Mouse (Mus musculus) C2C12 (cell line): Measurements from ENCODE around the gene Gm20388.

Experiments
- CEBPB ChIP-seq: IDR thresholded peaks from one replicate; pipeline ENCODE4 v1.6.1; 2011; ENCODE audit warnings: low read depth, mild to moderate bottlenecking, control low read depth, moderate library complexity
- CTCF ChIP-seq: IDR thresholded peaks from one replicate; pipeline ENCODE4 v1.5.1; 2011; ENCODE audit not compliant: control insufficient read depth, insufficient read depth, insufficient read length
- FOSL1 ChIP-seq: IDR thresholded peaks from one replicate; pipeline ENCODE4 v1.8.0; 2011; ENCODE audit warnings: mild to moderate bottlenecking, low read length; ENCODE audit not compliant: poor library complexity, insufficient read depth, severe bottlenecking
- MAX ChIP-seq: IDR thresholded peaks from one replicate; pipeline ENCODE4 v1.6.1; 2011; ENCODE audit warnings: mild to moderate bottlenecking, control low read depth
- MYOD1 ChIP-seq: IDR thresholded peaks from one replicate; pipeline ENCODE4 v1.6.1; 2011; ENCODE audit warnings: low read depth; ENCODE audit not compliant: control insufficient read depth, insufficient read length
- MYOG ChIP-seq: IDR thresholded peaks from one replicate; pipeline ENCODE4 v1.6.1; 2011; ENCODE audit not compliant: control insufficient read depth, insufficient read length; ENCODE audit errors: extremely low read depth
- USF1 ChIP-seq: IDR thresholded peaks from one replicate; pipeline ENCODE4 v1.6.1; 2011; ENCODE audit warnings: low read depth, mild to moderate bottlenecking, control low read depth, moderate library complexity

DNA sequence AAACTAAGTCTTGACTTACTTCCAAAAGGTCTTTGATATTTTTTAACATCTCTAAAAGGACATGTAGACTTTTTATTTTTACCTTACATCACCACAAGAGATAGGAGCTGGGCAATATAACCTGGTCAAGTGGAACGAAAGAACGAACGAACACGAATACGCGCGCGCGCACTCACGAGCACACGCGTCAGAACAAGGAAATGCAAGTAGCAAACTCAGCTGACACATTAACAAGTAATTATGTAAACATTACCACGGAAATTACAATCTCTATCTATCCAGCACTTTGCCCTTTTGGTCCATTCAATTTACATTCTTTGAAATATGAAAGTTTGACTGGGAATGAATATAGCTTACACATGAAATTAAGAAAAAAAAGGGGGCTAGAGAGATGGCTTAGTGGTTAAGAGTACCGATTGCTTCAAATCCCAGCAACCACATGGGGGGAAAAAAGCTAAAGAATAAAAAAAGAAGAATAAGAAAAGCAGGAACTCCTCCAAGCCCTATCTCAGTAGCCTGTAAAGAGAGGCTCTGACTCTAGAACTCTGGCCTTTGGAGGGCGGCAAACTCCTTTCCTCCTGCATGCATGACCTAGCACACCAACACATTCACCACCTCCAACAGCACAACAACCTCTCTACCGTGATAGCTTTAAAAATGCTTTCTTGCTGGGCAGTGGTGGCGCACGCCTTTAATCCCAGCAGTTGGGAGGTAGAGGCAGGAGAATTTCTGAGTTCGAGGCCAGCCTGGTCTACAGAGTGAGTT is 3072.7 kb downstream of the Gm20388 start:
- TF ChIP-seq CTCF (no peak), MYOG (no peak), MYOD1 (no peak), MAX (no peak), USF1 (no peak), CEBPB (no peak), FOSL1 (no peak)
